Mouse (Mus musculus) lung, adult 2 months (tissue): Measurements from ENCODE around the gene Tmem63b.
A peak's percentile ranks its signal among the peaks of the same experiment; 100 is the strongest.

ENCODE experiments used
- CTCF ChIP-seq: fragments of 200-500 bp; IDR thresholded peaks from 2 replicates; pipeline ENCODE4 v1.5.1; 2011; ENCODE audit warnings: mild to moderate bottlenecking, low read length, control low read depth; ENCODE audit not compliant: insufficient read depth
- POLR2A ChIP-seq: fragments of 200-500 bp; IDR thresholded peaks from 2 replicates; pipeline ENCODE4 v1.6.1; 2011; ENCODE audit warnings: low read depth, mild to moderate bottlenecking, control low read depth, low read length, borderline replicate concordance; ENCODE audit errors: extremely low read depth

- TF ChIP-seq CTCF, result no peak
- peak; percentile 11; the same call in 1 of the 2 replicates for TF ChIP-seq POLR2A
Measured at GRCm38 (mm10) chr17:45618941-45619385, 67.7 kb downstream of the Tmem63b start.
